Mouse (Mus musculus) midbrain, embryonic 16.5 days (tissue): ENCODE measurements at regions not wholly inside any gene's neighbourhood (a gene's known extent, or its start where the extent isn't known, plus 50 kb on each side); places are given as distances from the start of the nearest gene placed in this dataset.

ENCODE experiments used
- ATAC-seq: fragments of 200-750 bp; cut with Nextera tagmentation; 2 replicates; pipeline ENCODE4 v1.8.0; 2017; ENCODE audit warnings: moderate TSS enrichment
- H3K27ac ChIP-seq: fragments of 300-500 bp; sonication (generic); 2 replicates; pipeline ENCODE4 v1.5.1; 2014; ENCODE audit warnings: mild to moderate bottlenecking, low read length, mixed read lengths
- H3K27me3 ChIP-seq: fragments of 300-500 bp; sonication (generic); 2 replicates; pipeline ENCODE4 v1.6.1; 2014; ENCODE audit warnings: low read depth, low read length, mixed read lengths; ENCODE audit not compliant: control insufficient read depth, insufficient read depth
- H3K36me3 ChIP-seq: fragments of 300-500 bp; sonication (generic); 2 replicates; pipeline ENCODE4 v1.6.1; 2014; ENCODE audit warnings: mild to moderate bottlenecking, low read length, moderate library complexity, mixed read lengths; ENCODE audit not compliant: control insufficient read depth, insufficient read depth
- H3K4me1 ChIP-seq: fragments of 300-500 bp; sonication (generic); 2 replicates; pipeline ENCODE4 v1.6.1; 2014; ENCODE audit warnings: mild to moderate bottlenecking, low read length, mixed read lengths; ENCODE audit not compliant: control insufficient read depth, insufficient read depth
- H3K4me2 ChIP-seq: fragments of 300-500 bp; sonication (generic); 2 replicates; pipeline ENCODE4 v1.6.1; 2014; ENCODE audit warnings: mild to moderate bottlenecking, low read length, mixed read lengths
- H3K4me3 ChIP-seq: fragments of 300-500 bp; sonication (generic); 2 replicates; pipeline ENCODE4 v1.5.1; 2014; ENCODE audit warnings: low read depth, mild to moderate bottlenecking, low read length, moderate library complexity, mixed read lengths
- H3K9ac ChIP-seq: fragments of 300-500 bp; sonication (generic); 2 replicates; pipeline ENCODE4 v1.6.1; 2014; ENCODE audit warnings: low read depth, low read length, mixed read lengths
- H3K9me3 ChIP-seq: fragments of 300-500 bp; sonication (generic); replicated peaks from 2 replicates; pipeline ENCODE4 v1.6.1; 2014; ENCODE audit warnings: mild to moderate bottlenecking, low read length, mixed read lengths; ENCODE audit not compliant: control insufficient read depth, poor library complexity, severe bottlenecking
- WGBS: fragments of 180-500 bp; shearing (Covaris S2); extraction: QIAGEN DNeasy Blood & Tissue Kit; methylation state at CpG from one replicate; pipeline ENCODE4 v1.1.7; 2014; 5-methylcytosine and 5-hydroxymethylcytosine counted together

DNA sequence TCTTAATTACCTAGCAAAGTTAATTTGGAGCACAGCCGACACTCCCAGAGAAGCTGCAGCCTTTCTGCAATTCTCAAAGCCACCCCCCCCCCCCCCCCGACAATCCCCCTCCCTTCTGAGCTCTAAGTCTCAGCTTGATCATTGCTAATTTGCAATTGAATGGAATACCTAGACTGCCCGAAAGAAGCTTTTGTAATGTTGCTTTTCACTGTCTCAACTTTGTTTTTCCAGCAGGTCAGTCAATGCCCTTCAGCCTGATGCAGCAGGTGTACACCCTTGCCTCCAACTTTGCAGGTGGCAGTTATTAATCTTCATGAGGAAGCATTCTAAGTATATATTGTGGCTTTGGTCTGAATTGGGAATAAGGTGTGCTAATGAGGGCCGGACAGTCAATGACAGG lies 1006.6 kb upstream of the Gm8797 start:
- 49% methylated on average over 4 of the region's 4 CpGs for WGBS

DNA sequence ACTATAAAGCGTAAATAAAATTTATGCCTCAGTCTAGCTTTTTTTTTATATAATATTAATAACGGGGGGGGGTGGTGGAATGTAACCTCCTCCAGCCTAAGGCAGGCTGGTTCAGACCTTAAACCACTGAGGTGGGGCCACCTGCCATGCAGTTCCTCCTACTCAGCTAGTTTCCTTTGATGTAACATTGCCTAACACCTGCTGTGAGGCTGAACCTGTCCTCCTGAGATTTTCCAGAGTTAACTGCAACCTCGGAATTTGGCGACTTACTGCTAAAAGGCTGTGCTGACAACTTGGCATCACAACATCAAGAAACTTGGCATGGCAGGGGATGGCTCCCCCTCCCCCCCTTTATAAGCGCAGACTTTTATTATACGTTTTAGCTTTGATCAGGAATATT lies 1006.0 kb upstream of the Gm8797 start:
- Histone ChIP-seq H3K9me3 (no peaks in the 10 kb centered on the region; the same call in 1 of the 2 replicates), H3K9ac (no peak overlapping the region), H3K27me3 (no peaks in the 10 kb centered on the region), H3K4me1 (no peaks in the 10 kb centered on the region), H3K4me3 (no peak overlapping the region), H3K36me3 (no peaks in the 10 kb centered on the region), H3K4me2 (no peak overlapping the region), H3K27ac (no peak overlapping the region)
- ATAC-seq, result no peak
- 88% methylated on average over 6 of the region's 6 CpGs for WGBS

More for the DNA sequence above, 1006.6 kb upstream of the Gm8797 start:
- no peak overlapping the region for H3K4me3 ChIP-seq
- no peaks in the 10 kb centered on the region for H3K27me3 ChIP-seq
- ATAC-seq, result no peak
- H3K4me1 ChIP-seq, result no peaks in the 10 kb centered on the region
- no peak overlapping the region for H3K9ac ChIP-seq
- H3K9me3 ChIP-seq, result no peaks in the 10 kb centered on the region; the same call in 1 of the 2 replicates
- H3K36me3 ChIP-seq, result no peaks in the 10 kb centered on the region
- no peak overlapping the region for H3K4me2 ChIP-seq
- no peak overlapping the region for H3K27ac ChIP-seq

DNA sequence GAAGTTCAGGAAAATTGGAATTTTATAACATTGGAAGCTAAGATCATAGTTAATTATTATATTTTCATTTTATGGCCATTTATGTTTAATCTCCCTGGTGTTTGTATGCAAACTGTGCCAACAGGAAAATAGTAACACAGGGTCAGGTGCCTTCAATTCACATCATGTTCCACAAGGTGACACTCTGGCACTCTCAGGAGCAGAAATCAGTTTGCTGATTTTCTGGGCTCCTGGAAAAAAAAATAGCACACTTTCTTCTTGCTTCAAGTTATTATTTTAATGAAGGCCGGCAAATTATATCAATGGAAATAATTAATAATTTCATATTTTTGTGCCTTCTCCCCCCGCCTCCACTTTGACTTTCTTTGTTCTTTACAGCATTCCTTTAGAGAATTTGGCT lies 994.5 kb upstream of the Gm8797 start:
- no peak for ATAC-seq
- H3K4me3 ChIP-seq, result no peak overlapping the region
- H3K27me3 ChIP-seq, result no peaks in the 10 kb centered on the region
- 86% methylated on average over 2 of the region's 2 CpGs for WGBS
- no peaks in the 10 kb centered on the region for H3K36me3 ChIP-seq
- H3K4me2 ChIP-seq, result no peak overlapping the region
- no peak overlapping the region for H3K27ac ChIP-seq
- H3K9ac ChIP-seq, result no peak overlapping the region
- no peaks in the 10 kb centered on the region for H3K9me3 ChIP-seq
- H3K4me1 ChIP-seq, result no peaks in the 10 kb centered on the region

DNA sequence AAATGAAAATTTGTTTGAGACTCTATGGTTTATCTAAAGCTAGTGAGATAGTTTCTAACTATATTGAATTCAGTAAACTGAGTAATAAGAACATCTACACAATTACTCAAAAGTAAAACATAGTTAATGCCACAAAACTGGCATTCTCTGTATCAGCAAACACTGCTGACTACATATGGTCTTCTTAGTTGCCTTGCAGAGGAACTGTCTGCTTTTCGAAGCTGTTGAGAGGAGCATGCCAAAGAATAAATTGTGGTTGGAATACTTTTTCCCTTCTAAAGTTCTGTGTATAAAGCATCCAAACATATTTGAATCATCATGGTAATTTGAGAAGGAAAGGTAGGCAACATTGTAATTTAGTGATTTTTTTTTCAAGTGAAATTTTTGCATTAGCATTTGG lies 993.5 kb upstream of the Gm8797 start:
- H3K27me3 ChIP-seq, result no peaks in the 10 kb centered on the region
- H3K4me1 ChIP-seq, result no peaks in the 10 kb centered on the region
- no peaks in the 10 kb centered on the region for H3K36me3 ChIP-seq
- WGBS, result 100% methylated on average over 1 of the region's 1 CpGs
- ATAC-seq, result no peak
- no peaks in the 10 kb centered on the region for H3K9me3 ChIP-seq
- H3K4me3 ChIP-seq, result no peak overlapping the region
- H3K4me2 ChIP-seq, result no peak overlapping the region
- H3K27ac ChIP-seq, result no peak overlapping the region
- H3K9ac ChIP-seq, result no peak overlapping the region

DNA sequence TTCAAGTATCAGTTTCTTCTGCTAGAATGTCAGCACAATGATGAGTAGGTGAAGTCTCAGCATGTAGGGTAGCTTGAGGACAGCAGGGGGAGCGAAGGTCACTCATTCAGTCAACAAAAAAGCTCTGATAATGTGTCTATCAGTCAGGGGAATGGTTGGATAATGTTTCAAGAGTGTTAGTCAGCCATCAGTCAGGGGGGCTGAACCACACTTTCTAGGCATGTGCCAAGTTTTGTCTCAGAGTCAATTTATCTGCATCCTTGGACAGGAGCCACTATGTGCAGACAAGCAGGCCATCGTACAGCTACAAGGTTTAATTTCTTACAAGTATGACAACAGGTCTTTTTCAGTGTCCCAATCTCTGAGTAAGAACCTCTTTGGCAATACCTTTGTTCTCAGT lies 987.5 kb upstream of the Gm8797 start:
- Histone ChIP-seq H3K4me3 (no peak overlapping the region), H3K27ac (no peak overlapping the region), H3K9ac (no peak overlapping the region), H3K36me3 (no peaks in the 10 kb centered on the region), H3K9me3 (no peaks in the 10 kb centered on the region), H3K27me3 (no peaks in the 10 kb centered on the region), H3K4me1 (no peaks in the 10 kb centered on the region), H3K4me2 (no peak overlapping the region)
- no peak for ATAC-seq
- 83% methylated on average over 2 of the region's 2 CpGs for WGBS

DNA sequence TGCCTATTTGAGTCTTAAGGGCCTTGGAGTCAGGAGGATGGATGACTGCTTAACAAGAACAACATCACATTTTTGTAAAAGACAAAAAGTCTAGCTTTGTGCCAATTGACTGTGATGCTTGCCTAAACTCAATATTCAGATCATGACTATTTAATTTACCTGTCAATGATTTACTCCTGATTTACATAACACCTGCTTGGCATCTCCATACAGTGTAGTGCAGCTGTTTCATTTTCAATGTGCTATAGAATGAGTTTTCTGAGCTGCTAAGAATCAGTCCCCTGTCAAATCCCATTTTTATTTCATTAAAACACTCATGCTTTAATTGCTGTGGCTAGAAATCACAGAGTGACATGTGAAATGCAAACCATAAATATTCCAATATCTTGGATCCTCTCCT lies 974.0 kb upstream of the Gm8797 start:
- no peak for ATAC-seq
- H3K27me3 ChIP-seq, result no peaks in the 10 kb centered on the region

DNA sequence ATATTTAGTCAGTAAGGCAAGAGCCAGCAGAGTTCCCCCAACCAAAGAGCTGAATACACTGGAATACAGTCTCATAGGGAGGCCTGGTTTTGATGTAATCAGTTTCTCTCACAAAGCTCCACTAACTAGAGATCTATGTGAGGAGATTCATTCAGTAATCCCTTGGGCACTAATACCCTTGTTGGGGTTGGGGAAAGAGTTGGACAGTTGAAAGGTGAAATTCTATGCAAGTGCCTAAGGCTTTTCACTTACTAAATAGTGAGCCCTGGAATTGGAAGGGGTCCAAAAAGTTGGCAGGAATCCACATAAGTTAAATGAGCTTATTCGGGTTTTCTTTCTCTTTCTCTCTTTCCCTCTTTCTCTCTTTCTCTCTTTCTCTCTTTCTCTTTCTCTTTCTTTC lies 965.4 kb upstream of the Gm8797 start:
- 75% methylated on average over 1 of the region's 1 CpGs for WGBS
- Histone ChIP-seq H3K9ac (no peak overlapping the region), H3K36me3 (no peaks in the 10 kb centered on the region), H3K4me2 (no peak overlapping the region), H3K9me3 (no peaks in the 10 kb centered on the region), H3K27ac (no peak overlapping the region), H3K4me1 (no peaks in the 10 kb centered on the region), H3K4me3 (no peak overlapping the region), H3K27me3 (no peaks in the 10 kb centered on the region)
- ATAC-seq, result no peak

More for the DNA sequence above, 974.0 kb upstream of the Gm8797 start:
- no peak overlapping the region for H3K4me3 ChIP-seq
- H3K4me2 ChIP-seq, result no peak overlapping the region
- H3K36me3 ChIP-seq, result no peaks in the 10 kb centered on the region
- no peaks in the 10 kb centered on the region for H3K4me1 ChIP-seq
- no peak overlapping the region for H3K9ac ChIP-seq
- H3K27ac ChIP-seq, result no peak overlapping the region
- 0 out of 2 replicates have a peak, but pooled peaks cover 3% of the 10 kb centered on the region for H3K9me3 ChIP-seq

DNA sequence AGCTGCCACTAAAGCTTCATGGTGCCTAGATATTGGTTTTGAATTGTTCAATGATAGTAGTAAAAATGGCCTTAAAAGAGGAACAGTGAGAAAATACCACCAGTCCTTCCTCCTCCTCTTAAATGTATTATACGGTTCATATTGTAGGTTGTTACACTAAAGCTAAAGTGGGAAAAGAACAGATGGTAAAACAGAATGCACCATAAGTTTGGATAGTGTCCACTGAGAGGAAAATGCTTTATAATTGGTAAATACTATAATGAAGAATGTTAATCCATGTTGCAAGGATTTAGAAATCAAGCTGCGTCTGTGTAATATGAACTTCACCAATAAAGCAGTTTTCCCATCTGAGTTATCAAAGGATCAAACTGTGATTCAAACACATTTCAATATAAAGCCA lies 957.5 kb upstream of the Gm8797 start:
- no peak overlapping the region for H3K4me2 ChIP-seq
- no peaks in the 10 kb centered on the region for H3K9me3 ChIP-seq
- 90% methylated on average over 2 of the region's 2 CpGs for whole genome bisulfite sequencing
- no peaks in the 10 kb centered on the region for H3K36me3 ChIP-seq
- H3K4me3 ChIP-seq, result no peak overlapping the region
- H3K27ac ChIP-seq, result no peak overlapping the region
- ATAC-seq, result no peak
- H3K4me1 ChIP-seq, result peaks cover 11% of the 10 kb centered on the region
- H3K27me3 ChIP-seq, result no peaks in the 10 kb centered on the region
- no peak overlapping the region for H3K9ac ChIP-seq

DNA sequence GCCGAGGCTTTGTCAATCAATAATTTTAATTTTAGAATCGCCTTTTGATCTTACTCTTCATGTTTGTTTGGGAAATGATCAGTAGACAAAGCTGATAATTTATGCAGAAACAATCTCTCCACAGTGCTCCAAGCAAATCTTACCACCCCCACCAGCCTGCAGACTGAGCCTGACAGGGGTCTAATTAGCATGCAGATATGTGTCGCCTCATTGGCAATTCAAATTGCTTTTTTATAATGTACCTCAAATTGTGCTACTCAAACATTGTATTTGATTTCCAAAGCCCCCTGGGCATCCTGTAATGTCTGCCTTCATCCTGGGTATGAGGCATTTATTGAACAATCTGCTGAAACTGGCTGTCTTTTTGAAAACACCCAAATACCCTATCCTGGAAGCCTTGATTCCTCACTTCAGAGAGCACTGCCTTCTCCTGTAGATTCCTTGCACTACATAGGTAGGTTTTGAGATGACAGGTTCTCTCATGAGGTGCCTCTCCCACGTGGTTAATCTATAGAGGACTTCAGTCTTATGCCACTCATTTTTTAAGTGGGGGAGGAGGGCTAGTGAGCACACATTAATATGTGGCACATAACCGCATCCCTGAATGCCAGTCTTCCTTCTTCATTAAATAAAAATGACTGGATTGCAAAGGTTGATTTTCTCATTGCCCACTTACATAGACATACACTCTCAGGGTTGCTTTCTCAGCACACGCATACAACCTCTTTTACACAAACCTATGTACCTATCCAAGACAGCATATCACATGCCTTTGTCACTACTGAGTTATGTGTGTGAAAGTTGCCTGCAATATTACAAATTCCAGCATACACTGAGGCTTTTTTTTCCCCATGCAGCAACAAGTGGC lies 954.3 kb upstream of the Gm8797 start:
- peaks cover 11% of the 10 kb centered on the region for H3K4me1 ChIP-seq

More for the DNA sequence above, 954.3 kb upstream of the Gm8797 start:
- no peaks in the 10 kb centered on the region for H3K36me3 ChIP-seq
- H3K9ac ChIP-seq, result peak overlapping the region; percentile 25; the same call in 1 of the 2 replicates
- 16% methylated on average over 6 of the region's 6 CpGs for WGBS
- H3K27me3 ChIP-seq, result no peaks in the 10 kb centered on the region
- peak; percentile 73 for ATAC-seq
- no peaks in the 10 kb centered on the region for H3K9me3 ChIP-seq
- H3K27ac ChIP-seq, result peak overlapping the region; percentile 80
- peak overlapping the region; percentile 34 for H3K4me3 ChIP-seq
- peak overlapping the region; percentile 59 for H3K4me2 ChIP-seq
